Mouse (Mus musculus): ENCODE measurements at regions not wholly inside any gene's neighbourhood (a gene's known extent, or its start where the extent isn't known, plus 50 kb on each side); places are given as distances from the start of the nearest gene placed in this dataset.

DNA sequence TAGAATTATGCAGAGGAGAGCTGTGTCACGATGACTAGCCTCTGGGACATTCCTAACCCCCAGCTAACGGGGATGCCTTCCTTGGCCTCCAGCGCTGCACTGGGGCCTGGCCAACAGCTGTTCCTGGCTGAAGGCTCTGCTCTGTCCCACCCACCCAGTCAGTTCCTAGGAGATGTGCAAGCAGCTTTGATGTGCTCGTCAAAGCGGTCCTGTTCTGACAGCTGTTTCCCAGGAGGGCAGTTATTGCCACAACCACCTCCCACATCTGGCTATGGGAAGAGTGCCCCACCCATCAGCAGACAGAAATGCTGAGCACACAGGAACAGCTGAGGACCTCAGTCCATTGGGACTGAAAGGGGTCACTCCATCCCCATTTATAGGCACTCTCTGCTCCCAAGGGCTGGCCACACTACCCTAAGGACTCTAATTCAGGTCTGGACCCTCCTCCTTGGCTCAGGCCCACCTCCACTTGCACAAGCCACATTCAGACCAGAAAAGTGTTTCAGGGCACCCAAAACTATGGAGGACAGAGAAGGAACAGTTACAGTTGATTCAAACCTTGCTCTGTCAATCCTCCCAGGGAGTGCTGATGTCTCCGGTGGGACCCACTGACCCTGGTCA lies 75.2 kb downstream of the Zfp36l2 start:
- TF ChIP-seq CTCF (IDR thresholded peaks at IDR 0.05; ENCODE audit: low read depth) (no peak), EP300 (IDR thresholded peaks at IDR 0.05; ENCODE audit: low read depth) (no peak)

Data from liver, embryonic 14.5 days (tissue).